Mouse (Mus musculus): ENCODE measurements around the gene Ngf. TPM values are rescaled to one million over a fixed set of nuclear protein-coding genes. Genes with fewer than 3 reads are reported as not detected.

Gene Ngf
- polyA plus RNA-seq, 1 experiment: 7.7 TPM

GRCm38 (mm10) chr3:102471251-102471650, 1.5 kb downstream of the Ngf start:
- no peak overlapping the region for H3K27ac ChIP-seq (ENCODE audit: insufficient read depth, low read length)
- no peak overlapping the region for H3K4me3 ChIP-seq (ENCODE audit: insufficient read depth, low read length)
- TF ChIP-seq POLR2A (IDR thresholded peaks at IDR 0.05; ENCODE audit: extremely low read depth, insufficient read depth, low read length) (no peak), CTCF (IDR thresholded peaks at IDR 0.05; ENCODE audit: extremely low read depth, insufficient read depth, low read length) (no peak)
- no peaks in the 10 kb centered on the region; the same call in 1 of the 2 replicates for H3K4me1 ChIP-seq (ENCODE audit: control insufficient read depth, insufficient read depth, low read length)

DNA sequence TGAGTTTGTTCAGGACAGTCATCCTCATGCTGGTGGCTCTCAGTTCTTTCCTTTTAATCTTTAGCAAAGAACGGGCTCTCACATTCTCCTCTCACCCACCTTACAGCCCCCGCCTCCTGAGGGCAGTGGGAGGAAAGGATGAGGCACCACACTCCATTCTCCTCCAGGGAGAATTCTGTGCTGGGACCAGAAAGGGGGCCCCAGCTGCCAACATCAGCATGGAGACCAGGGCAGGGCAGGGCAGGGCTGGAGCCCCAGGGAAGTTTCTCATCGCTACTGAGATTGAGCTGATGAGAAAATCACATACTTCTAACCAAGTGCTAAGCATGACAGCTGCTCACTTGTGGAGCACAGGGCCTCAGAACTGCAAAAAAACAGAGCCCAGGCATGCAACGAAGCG, 2.1 kb downstream of the Ngf start:
- Histone ChIP-seq H3K4me3 (ENCODE audit: insufficient read depth, low read length) (no peak overlapping the region), H3K4me1 (ENCODE audit: control insufficient read depth, insufficient read depth, low read length) (no peaks in the 10 kb centered on the region; the same call in 1 of the 2 replicates), H3K27ac (ENCODE audit: insufficient read depth, low read length) (no peak overlapping the region)
- no peak for TF ChIP-seq POLR2A (IDR thresholded peaks at IDR 0.05; ENCODE audit: extremely low read depth, insufficient read depth, low read length)
- TF ChIP-seq CTCF (IDR thresholded peaks at IDR 0.05; ENCODE audit: extremely low read depth, insufficient read depth, low read length): no peak

DNA sequence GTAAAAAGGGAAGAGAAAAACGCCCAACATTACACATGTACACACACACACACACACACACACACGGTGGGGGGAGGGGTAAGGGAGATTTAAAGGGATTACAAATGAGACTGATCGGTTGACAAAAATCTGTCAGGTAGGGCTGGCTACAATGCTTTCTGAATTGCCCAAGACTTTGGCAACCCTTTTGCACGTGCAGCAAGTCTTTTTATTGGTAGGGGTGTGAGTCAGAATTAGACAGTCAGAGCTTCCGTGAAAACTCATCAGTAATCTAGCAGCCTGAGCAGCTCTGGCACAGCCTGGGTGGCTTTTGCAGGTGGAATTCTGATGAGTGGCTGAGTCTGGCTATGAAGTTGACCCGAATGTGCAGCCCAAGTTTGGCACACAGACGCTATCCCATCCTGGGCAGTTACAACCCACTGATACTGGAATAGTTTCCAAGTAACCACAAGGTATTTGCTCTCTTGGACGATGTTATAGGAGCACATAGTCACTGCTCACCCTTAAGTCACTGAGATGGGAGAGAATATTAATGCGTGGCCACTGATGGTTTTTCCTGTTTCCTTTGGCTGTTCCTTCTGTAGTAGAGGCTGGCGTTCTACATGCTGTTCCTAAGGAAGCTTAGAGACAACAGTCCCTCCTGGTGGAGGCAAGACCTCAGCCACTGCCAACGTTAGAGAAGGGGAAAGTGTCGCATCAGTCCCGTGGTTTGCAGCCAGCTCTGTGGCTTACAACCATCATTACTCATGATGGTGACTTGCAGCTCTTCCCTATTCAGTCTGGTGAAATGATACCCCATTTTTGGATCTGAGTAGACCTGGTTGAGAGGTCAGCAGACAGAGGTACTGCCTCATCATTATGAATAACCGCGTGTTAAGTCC, 4.8 kb downstream of the Ngf start:
- Histone ChIP-seq H3K4me1 (ENCODE audit: control insufficient read depth, insufficient read depth, low read length) (no peaks in the 10 kb centered on the region; the same call in 1 of the 2 replicates), H3K27ac (ENCODE audit: insufficient read depth, low read length) (no peak overlapping the region), H3K4me3 (ENCODE audit: insufficient read depth, low read length) (no peak overlapping the region)
- TF ChIP-seq POLR2A (IDR thresholded peaks at IDR 0.05; ENCODE audit: extremely low read depth, insufficient read depth, low read length) (no peak), CTCF (IDR thresholded peaks at IDR 0.05; ENCODE audit: extremely low read depth, insufficient read depth, low read length) (no peak)

GRCm38 (mm10) chr3:102477917-102478694, 8.4 kb downstream of the Ngf start:
- H3K4me1 ChIP-seq (ENCODE audit: control insufficient read depth, insufficient read depth, low read length): no peaks in the 10 kb centered on the region; the same call in 1 of the 2 replicates
- TF ChIP-seq CTCF (IDR thresholded peaks at IDR 0.05; ENCODE audit: extremely low read depth, insufficient read depth, low read length) (no peak), POLR2A (IDR thresholded peaks at IDR 0.05; ENCODE audit: extremely low read depth, insufficient read depth, low read length) (no peak)
- H3K27ac ChIP-seq (ENCODE audit: insufficient read depth, low read length): no peak overlapping the region
- no peak overlapping the region for H3K4me3 ChIP-seq (ENCODE audit: insufficient read depth, low read length)

DNA sequence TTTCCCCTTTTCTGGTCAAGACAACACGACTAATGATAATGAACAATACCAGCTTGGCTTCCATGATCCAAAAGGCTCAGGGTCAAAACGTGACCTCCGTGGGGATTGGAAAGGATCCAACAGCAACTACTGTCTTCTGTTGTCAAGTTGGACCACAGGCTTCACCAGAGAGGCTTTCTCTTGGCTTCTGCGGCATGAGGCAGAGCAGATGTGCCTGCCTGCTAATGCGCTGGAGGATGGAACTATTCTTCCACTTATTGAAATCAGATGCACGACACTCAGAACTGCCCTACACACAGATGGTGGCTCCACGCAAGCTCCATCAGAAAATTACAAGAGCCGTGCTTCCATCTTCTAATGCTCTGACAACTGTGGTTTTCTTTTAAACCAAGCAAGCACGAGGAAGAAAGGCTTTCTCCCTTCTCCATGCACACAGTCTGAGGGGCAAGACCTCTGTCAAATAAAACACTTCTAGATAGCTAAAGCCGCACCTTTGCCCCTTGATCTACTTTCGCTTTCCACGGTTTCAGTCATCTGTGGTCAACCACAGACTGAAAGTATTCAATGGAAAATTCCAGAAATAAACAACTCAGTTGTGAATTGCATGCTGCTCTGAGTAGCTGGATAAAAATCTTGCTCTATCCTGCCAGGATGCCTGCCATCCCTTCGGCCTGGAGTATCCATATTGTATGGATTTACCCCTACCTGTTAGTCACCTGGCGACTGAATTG, 20.8 kb downstream of the Ngf start:
- H3K4me3 ChIP-seq (ENCODE audit: insufficient read depth, low read length): no peak overlapping the region
- H3K4me1 ChIP-seq (ENCODE audit: control insufficient read depth, insufficient read depth, low read length): no peaks in the 10 kb centered on the region; the same call in 1 of the 2 replicates
- no peak overlapping the region for H3K27ac ChIP-seq (ENCODE audit: insufficient read depth, low read length)
- TF ChIP-seq CTCF (IDR thresholded peaks at IDR 0.05; ENCODE audit: extremely low read depth, insufficient read depth, low read length) (no peak), POLR2A (IDR thresholded peaks at IDR 0.05; ENCODE audit: extremely low read depth, insufficient read depth, low read length) (no peak)

DNA sequence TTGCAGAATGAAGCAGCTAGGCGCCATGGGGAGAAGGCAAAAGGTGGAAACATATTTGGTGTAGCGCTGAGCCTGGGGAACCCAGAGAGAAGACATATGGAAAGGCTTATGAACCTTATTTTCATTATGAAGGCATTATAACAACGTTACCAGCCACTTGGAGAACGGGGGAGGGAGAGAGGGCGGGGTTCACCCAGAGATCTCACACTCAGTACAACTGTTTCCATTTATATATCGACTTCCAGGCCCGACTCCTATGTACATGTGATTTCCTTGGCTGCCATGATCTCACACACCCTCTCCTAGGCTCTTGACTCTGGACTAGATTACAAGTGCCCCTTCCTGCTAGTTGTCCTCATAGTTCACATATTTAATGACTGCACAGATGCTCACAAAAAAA, 28.4 kb downstream of the Ngf start:
- H3K27ac ChIP-seq (ENCODE audit: insufficient read depth, low read length): no peak overlapping the region
- H3K4me3 ChIP-seq (ENCODE audit: insufficient read depth, low read length): no peak overlapping the region
- no peak for TF ChIP-seq POLR2A (IDR thresholded peaks at IDR 0.05; ENCODE audit: extremely low read depth, insufficient read depth, low read length)
- no peaks in the 10 kb centered on the region for H3K4me1 ChIP-seq (ENCODE audit: control insufficient read depth, insufficient read depth, low read length)

GRCm38 (mm10) chr3:102498931-102499330, 29.2 kb downstream of the Ngf start:
- Histone ChIP-seq H3K4me1 (ENCODE audit: control insufficient read depth, insufficient read depth, low read length) (no peaks in the 10 kb centered on the region), H3K27ac (ENCODE audit: insufficient read depth, low read length) (no peak overlapping the region), H3K4me3 (ENCODE audit: insufficient read depth, low read length) (no peak overlapping the region)
- TF ChIP-seq POLR2A (IDR thresholded peaks at IDR 0.05; ENCODE audit: extremely low read depth, insufficient read depth, low read length) (no peak), CTCF (IDR thresholded peaks at IDR 0.05; ENCODE audit: extremely low read depth, insufficient read depth, low read length) (no peak)

DNA sequence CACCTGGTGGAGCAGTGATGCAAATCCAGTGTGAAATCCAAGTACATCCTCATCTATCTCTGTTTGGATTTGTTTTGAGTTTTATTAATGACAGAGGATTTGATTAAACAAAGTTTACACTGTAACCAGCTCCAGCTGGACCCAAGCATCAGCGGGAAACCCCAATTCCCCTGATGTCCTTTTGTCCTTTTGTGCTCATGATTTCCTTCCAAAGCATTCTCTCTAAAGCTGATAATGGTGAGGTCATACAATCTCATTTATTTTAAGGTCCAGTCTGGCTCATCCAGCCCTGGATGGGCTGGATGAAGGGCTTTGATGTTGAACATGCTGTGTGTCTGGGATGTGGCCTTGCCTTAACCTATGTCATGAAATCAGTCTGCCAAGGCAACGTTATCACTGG, 30.3 kb downstream of the Ngf start:
- H3K4me3 ChIP-seq (ENCODE audit: insufficient read depth, low read length): no peak overlapping the region
- H3K4me1 ChIP-seq (ENCODE audit: control insufficient read depth, insufficient read depth, low read length): no peaks in the 10 kb centered on the region
- TF ChIP-seq CTCF (IDR thresholded peaks at IDR 0.05; ENCODE audit: extremely low read depth, insufficient read depth, low read length) (no peak), POLR2A (IDR thresholded peaks at IDR 0.05; ENCODE audit: extremely low read depth, insufficient read depth, low read length) (no peak)
- no peak overlapping the region for H3K27ac ChIP-seq (ENCODE audit: insufficient read depth, low read length)

- TF ChIP-seq POLR2A (IDR thresholded peaks at IDR 0.05; ENCODE audit: extremely low read depth, insufficient read depth, low read length): no peak
- no peak for TF ChIP-seq CTCF (IDR thresholded peaks at IDR 0.05; ENCODE audit: extremely low read depth, insufficient read depth, low read length)
- H3K27ac ChIP-seq (ENCODE audit: insufficient read depth, low read length): no peak overlapping the region
- H3K4me3 ChIP-seq (ENCODE audit: insufficient read depth, low read length): no peak overlapping the region
- H3K4me1 ChIP-seq (ENCODE audit: control insufficient read depth, insufficient read depth, low read length): no peaks in the 10 kb centered on the region
Measured at GRCm38 (mm10) chr3:102501186-102501585, 31.5 kb downstream of the Ngf start.

All from cortical plate, adult 2 months (tissue).